Mouse (Mus musculus): ENCODE data around the gene Skap2.
A peak's percentile ranks its signal among the peaks of the same experiment; 100 is the strongest.

Skap2 gene

DNA sequence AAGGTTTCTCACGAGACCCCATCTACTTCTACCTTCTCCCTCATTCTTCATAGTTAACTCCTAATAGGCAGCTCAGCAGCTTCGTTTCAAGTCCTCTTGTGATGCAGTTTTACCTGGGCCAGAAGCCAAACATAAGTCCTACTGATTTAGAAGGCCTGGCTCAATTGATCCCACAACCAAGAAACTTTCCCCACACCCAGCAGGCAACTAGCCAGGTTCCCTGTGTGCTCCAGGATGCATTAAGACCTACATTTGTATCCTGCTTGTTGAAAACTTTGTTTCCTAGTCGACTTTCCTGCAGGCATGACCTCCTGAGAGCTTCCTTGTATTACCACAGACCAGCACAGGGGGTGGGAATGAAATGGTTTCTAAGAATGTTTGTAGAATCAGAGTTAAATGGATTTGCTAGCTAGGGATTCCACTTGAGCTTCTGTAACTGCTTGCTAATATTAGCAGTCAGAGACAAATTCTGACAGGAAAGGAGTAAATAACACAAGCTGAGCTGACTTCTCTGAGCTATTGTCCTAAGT lies 125.4 kb downstream of the Skap2 start:
- peak; percentile 38 to 47 for DNase-seq

DNA sequence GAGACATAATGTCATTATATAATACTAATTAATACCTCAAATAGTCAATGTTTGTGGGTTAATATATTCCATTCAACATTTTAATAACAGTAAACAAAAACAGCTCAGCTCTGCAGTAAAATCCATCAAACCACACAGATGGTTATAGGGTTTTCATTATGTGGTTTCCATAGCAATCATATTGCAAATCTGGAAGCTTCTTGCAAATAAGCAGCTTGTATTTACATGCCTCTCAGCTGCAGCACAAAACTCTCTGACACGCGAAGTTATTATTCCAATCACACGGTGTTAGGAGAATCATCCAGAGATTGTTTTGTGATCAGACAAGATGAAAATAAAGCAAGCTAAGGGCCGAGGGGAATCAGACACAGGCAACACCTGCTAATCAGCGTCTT lies 129.5 kb downstream of the Skap2 start:
- no peak for DNase-seq

DNA sequence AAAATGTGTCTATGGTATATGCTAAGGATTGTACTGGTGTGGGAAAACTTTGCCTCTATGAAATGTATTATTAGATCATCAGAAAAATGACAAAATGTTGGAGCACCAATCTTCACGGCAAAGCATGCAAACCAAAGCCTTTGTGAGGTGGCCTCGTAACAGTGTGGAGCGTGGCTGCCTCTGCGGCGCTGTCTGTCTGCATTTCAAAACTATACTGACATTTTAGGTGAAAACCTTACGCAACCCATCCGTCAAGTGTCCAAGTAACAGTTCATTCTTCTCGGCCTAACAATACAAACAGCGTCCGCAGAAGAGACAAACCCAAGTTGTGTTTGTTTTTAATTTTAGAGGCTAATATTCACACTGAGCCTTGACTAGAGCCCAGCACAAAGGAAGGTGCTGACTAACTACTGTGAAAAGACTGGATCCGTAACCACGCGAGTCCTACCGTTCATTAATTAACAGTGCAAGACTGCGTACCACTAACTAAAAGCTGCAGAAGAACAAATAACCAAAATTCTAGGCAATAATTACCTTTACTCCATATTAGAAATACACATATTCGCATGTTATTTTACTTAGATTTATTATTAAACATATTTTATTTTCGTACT lies 130.0 kb downstream of the Skap2 start:
- DNase-seq: no peak

DNA sequence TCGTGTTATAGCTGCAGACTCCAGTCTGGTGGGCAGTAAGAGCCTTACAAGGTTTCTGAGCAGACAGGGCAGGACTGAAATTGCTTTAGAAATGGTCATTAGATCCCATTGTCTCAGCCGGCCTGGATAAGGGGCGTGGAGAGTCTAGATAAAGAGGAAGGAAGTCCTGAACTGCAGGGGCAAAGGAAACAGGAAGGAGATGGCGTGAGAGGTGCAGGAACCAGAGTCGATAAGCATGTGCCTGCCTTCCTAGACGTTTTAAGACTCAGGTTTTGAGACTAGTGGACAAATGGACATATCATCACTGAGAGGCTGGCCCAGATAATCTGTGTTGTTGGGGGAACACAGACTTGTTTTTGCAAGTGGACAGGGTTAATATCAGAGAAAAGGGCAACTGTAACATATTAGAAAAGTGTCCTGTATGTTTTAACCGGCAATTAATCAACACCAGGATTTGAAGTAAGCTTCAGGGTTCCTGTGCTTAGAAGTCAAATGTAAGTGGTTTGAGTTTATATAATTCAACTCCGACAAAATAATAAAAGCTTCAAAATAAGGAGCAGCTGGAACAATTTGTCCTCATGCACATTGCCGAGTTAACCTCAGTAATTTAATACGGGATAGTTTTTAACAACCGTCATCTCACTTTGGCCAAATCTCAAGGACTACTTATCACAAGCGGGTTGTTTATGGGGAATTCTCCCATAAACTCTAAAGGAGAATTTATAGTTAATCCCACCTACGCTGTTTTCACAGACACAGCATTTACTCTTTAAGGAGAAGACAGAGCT lies 131.0 kb downstream of the Skap2 start:
- peak; percentile 42 to 53 for DNase-seq

- peak; percentile 24 to 53 for DNase-seq
Measured at GRCm38 (mm10) chr6:51880778-51881177, 131.6 kb downstream of the Skap2 start.

- peak; percentile 26 to 64 for DNase-seq
Measured at GRCm38 (mm10) chr6:51878551-51878950, 133.8 kb downstream of the Skap2 start.

GRCm38 (mm10) chr6:51876841-51877553 lies 135.4 kb downstream of the Skap2 start:
- DNase-seq: no peak

DNA sequence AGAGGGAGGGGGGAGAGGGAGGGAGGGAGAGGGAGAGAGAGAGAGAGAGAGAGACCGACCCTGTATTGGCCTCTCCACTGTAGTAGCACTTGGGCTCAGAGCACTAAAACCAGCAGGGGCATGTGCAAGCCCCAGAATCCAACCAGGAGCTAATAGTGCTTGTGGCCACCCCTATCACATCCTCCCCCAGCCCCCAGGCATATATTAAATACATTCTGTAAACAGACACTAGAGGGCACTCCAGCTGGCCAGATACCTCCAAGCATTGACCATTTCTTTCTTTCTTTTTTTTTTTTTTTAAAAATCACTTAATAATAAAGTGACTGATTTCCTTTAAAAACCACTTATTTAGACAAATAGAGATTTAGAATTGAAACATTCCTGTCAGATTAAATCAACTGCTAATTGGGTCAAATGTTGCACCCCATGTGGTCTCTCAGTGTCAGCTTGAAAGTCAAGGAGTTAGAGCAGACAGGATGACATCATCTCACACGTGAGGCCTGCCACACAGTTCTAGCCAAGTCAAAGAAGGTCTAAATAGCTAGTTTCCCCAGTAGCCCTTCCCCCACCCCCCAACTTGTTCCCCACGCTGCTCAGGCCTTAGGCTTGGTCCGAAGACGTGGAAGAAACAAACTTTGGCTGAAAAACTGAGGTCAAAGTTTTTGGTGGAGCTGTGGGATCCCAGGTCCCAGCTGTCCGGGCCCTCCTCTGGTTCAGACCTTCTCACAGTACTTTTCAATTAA lies 136.3 kb downstream of the Skap2 start:
- DNase-seq: peak; percentile 44 to 51

GRCm38 (mm10) chr6:51874035-51874434 lies 138.3 kb downstream of the Skap2 start:
- DNase-seq: no peak

- DNase-seq: peak; percentile 31 to 33
Measured at GRCm38 (mm10) chr6:51871135-51871534, 141.2 kb downstream of the Skap2 start.

GRCm38 (mm10) chr6:51870294-51870693 lies 142.1 kb downstream of the Skap2 start:
- no peak for DNase-seq

- no peak for DNase-seq
Measured at GRCm38 (mm10) chr6:51866596-51866995, 145.8 kb downstream of the Skap2 start.

- no peak for DNase-seq
Measured at GRCm38 (mm10) chr6:51863508-51863907, 148.8 kb downstream of the Skap2 start.

DNA sequence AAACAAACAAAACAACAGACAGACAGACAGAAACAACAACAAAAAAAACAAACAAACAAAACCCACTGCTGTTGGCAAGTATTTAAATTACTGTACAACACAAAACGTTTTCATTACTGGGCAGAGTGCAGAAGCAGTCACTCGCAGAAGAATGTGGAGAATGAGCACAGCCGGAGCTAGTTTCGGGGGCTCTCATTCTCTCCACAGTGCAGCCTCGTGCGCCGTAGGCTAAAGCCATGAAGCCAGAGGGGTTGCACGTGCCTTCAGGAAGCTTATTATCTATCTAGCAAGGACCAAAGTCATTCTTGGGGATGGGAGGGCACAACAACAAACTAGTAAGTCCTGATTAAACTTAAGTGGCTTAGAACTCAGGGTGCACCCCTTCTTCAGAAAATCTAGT lies 152.0 kb downstream of the Skap2 start:
- no peak for DNase-seq

- peak; percentile 96 to 99 for DNase-seq
Measured at GRCm38 (mm10) chr6:51857821-51858220, 154.5 kb downstream of the Skap2 start.

GRCm38 (mm10) chr6:51853291-51853690 lies 159.1 kb downstream of the Skap2 start:
- DNase-seq: no peak

GRCm38 (mm10) chr6:51852643-51853042 lies 159.7 kb downstream of the Skap2 start:
- DNase-seq: no peak

- peak in 1 of 2 experiments; percentile 22 for DNase-seq
Measured at GRCm38 (mm10) chr6:51851544-51851943, 160.8 kb downstream of the Skap2 start.

GRCm38 (mm10) chr6:51850030-51850817 lies 162.1 kb downstream of the Skap2 start:
- DNase-seq: no peak

DNA sequence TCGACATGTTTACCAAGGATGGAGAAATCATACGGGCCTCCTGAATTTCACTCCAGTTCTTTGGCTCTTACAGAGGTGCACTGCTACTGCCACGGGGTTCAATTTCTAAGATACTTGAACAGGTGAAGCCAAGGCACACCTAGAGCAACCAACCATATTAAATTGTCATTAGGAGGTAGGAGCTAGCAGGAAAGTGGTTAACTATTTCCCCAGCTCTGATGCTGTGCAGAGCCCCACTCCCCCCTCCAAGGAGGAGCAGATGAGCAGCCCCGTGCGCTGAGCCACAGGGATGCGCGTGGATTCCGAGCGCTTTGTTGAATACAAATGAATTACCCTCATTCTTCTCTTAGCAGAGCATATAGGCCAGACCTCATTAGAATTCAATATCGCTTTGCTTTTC lies 162.8 kb downstream of the Skap2 start:
- DNase-seq: no peak

DNA sequence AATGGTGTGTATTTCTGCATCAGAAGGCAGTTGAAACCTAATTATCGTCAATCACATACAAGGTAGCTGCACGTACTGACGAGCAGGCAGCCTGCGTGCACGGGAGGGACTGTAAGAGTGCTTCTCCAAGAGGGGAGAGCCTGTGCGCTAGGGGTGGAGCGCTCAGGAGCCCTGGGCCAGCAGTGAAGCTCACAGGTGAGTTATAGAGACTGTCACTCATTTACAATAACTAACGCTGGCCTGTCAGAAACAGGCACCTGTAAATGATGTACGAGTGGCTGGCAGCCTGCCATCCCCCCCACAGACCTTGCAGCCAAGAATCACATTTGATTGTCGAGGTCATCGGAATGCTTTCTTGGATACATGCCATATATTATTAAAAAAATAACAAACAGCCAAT lies 168.2 kb downstream of the Skap2 start:
- DNase-seq: peak; percentile 40 to 69

DNA sequence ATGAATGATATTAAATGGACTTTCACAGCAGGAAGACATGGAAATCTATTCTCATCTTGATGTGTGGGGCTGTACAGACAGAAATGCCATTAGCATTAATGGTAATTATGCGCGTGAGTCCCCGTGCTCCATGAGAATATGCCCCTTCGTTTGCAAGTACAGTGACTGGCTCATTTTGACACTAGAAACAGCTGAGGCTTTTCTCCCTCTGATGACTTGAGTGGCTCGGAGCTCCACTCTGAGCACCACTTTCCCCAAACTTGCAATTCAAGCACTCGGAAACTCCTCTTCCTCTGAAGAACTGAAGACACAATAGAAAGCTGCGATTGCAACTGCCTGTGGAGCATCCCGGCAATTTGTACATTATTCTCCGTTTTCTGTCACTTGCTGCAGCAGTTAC lies 169.3 kb downstream of the Skap2 start:
- DNase-seq: no peak

Measured in kidney, postnatal 36 days (tissue).